Mouse (Mus musculus) left cerebral cortex, postnatal 14 days (tissue): Measurements from ENCODE around the gene Gtf2h2. TPM values are rescaled to one million over a fixed set of nuclear protein-coding genes. Genes with fewer than 3 reads are reported as not detected.
A peak's percentile ranks its signal among the peaks of the same experiment; 100 is the strongest.
"Not testable (repeated sequence)": the region's sequence is repeated elsewhere in the genome, so short reads cannot be mapped to it uniquely, and the experiment has no call there.

ENCODE experiments used
- DNase-seq, 2 experiments: peaks; one replicate each; pipeline ENCODE4 v3.0.0; 2021 to 2022; ENCODE audit warnings: low spot score in 2 of 2, mixed read lengths in 1 of 2
- intact Hi-C: fragments of 180-260 bp; cut with DNase I; formaldehyde crosslinking; loops from one replicate; pipeline ENCODE4 v1.15.1; 2025
- total RNA-seq, 2 experiments: library from RNA; stranded (reverse); gene quantifications; 2 replicates each; pipeline ENCODE4 v1.2.3; 2021

Gtf2h2 gene
- total RNA-seq, 2 experiments from 2014 or later: 36.4 to 40.1 TPM

DNA sequence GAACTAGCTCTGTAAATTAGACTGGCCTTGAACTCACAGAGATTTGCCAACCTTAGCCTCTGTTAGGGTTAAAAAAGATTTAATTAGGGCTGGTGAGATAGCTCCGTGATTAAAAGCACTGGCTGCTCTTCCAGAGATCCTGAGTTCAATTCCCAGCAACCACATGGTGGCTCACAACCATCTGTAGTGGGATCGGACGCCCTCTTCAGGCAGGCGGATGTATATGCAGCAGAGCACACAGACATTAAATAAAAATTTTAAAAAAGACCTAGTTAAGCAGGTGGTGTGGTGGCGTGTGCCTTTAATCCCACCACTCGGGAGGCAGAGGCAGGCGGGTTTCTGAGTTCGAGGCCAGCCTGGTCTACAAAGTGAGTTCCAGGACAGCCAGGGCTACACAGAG lies 2.0 kb upstream of the Gtf2h2 start:
- not testable (repeated sequence) for DNase-seq
- intact Hi-C loops: loop anchor here (5.0 kb wide), 1 partner anchor 123 kb away; the partner anchor contains the start of gene Marveld2

DNA sequence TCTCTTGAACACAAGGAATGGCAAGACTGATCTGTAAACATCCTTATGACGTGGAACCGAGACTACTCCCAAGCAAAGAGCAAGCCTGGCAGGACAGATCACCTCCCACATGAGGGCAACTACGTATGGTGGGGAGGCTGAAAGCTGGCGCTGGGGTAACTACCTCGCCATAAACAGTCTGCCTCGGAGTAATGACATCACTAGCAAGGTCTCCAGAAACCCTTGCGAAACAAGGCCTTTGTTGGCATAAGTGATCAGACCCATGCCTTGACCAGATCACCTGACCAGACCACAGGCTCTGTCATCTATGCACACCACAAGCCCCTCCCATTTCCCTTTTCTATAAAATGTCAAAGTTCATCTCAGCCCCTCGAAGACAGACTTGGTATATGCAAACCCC lies 934 bp upstream of the Gtf2h2 start:
- DNase-seq: no peak
- intact Hi-C loops: loop anchor here (5.0 kb wide), 1 partner anchor 124 kb away; the partner anchor contains the start of gene Marveld2

DNA sequence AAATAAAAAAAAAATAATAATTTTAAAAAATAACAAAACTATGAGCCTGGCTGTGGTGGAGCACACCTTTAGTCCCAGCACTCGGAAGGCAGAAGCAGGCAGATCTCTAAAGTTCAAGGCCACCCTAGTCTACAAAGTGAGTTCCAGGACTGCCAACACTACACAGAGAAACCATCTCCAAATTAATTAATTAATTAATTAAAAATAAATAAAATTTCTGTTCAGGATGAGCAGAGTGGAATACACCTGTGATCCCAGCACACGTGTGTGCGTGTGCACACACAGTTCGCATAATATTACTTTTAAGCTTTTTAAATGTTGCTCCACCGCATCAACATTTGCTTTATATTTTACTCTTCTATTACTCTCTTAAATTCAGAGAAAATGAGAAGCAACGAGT lies 756 bp downstream of the Gtf2h2 start:
- intact Hi-C loops: loop anchor here (5.0 kb wide), 1 partner anchor 126 kb away; the partner anchor contains the start of gene Marveld2

GRCm38 (mm10) chr13:100490424-100490823 lies 2.0 kb downstream of the Gtf2h2 start:
- intact Hi-C loops: loop anchor here (5.0 kb wide), 1 partner anchor 127 kb away; the partner anchor contains the start of gene Marveld2
- DNase-seq: peak in 1 of 2 experiments; percentile 9

More for the DNA sequence above, 756 bp downstream of the Gtf2h2 start:
- DNase-seq: no peak

GRCm38 (mm10) chr13:100483610-100484009 lies 8.8 kb downstream of the Gtf2h2 start:
- intact Hi-C loops: loop anchor here (10.0 kb wide), 2 partner anchors 231 to 321 kb away; no protein-coding TSS in a partner anchor
- DNase-seq: no peak

GRCm38 (mm10) chr13:100463527-100464222 lies 28.7 kb downstream of the Gtf2h2 start:
- intact Hi-C loops: loop anchor here (10.0 kb wide), 1 partner anchor 329 kb away; no protein-coding TSS in a partner anchor
- no peak for DNase-seq

- intact Hi-C loops: loop anchor here (10.0 kb wide), 1 partner anchor 327 kb away; no protein-coding TSS in a partner anchor
These were observed 31.0 kb downstream of the Gtf2h2 start for GRCm38 (mm10) chr13:100461336-100461735.

DNA sequence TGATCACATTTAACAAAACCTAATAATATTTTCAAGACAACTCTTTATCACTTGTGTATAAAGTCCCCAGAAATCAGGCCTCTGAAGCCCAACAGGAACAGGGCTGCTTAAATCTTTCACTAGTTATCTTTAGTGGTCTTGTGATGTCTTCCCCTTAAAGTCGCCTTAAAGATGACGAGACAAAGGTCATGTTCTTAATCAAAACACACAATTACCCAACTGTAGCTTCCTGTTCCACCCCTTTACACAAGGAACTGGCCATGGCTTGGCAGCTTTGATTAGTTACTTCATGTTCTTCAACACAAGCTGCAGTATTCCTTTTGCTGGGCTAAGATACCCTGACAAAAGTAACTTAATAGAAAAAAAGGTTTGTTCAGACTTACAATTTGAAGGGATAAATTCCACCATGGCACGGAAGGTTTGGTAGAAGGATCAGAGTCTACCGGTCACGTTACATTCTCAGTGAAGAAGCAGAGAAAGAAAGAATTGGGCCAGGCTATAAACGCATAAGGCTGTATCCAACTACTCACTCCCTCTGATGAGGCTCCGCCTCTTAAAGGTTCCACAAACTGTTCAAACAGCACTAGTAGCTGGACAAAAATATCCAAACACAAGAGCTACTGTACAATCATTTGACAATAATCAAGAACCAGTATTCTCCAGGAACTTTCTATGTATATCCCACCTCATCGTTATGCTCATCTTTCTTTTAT lies 39.8 kb downstream of the Gtf2h2 start, which contains the start of gene Naip1:
TSS of gene Naip1 (minus strand) at position 455 of the 713 bp plus-strand sequence.
- intact Hi-C loops, DNase-seq: not testable (repeated sequence)

More at GRCm38 (mm10) chr13:100461336-100461735, 31.0 kb downstream of the Gtf2h2 start:
- no peak for DNase-seq

DNA sequence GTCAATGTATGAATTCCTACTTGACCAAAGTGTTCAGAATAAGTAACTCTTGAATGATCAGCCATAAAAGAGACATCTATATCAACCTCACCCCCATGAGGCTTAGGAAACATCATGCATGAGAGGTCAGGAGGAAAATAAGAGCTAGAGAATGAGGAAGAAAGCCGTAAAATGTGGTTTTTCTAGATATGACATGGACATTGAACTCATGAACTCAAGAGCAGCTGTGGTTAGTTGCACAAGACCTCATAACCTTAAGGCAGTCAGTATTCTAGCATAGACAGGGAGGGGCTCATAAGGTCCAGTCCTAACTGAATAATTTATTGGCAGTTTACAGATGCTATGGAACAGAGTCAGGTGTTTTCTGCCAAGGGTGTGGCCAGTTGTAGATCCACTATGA lies 42.9 kb downstream of the Gtf2h2 start:
- intact Hi-C loops: no loop called here
- no peak for DNase-seq

DNA sequence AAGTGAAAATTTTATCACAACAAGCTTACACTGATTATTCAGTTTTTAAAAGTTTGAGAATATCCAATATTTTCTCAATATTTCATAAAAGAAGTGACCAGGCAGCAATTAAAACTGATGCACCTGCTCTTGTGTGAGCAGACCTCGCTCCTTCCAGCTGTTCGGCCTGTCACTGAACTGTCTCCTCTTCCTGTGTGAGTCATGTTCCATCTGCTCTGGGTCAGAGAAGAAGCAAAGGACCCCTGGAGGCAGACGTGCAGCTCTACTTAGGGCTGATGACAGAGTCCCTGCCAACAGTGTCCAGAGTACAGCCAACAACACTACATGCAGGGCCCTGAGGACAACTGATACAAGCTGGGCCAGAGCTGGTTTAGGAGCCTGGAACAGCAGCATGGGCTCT lies 52.3 kb downstream of the Gtf2h2 start:
- DNase-seq: no peak
- intact Hi-C loops: no loop called here

DNA sequence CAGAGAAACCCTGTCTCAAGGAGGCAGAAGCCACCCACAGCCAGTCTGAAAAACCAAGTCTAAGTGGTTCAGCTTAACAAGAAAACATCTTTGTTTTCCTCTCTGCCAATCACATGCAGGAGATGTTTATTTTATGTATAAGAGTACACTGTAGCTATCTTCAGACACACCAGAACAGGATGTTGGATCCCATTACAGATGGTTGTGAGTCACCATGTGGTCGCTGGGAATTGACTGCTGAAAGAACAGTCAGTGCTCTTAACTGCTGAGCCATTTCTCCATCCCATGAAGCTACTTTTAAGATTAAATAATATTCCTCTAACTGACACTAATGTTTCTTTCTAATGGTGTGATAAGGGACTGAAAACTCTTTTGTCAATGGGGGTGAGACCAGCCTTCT lies 53.7 kb downstream of the Gtf2h2 start:
- no peak for DNase-seq
- intact Hi-C loops: no loop called here

- no peak for DNase-seq
- intact Hi-C loops: no loop called here
These were observed 55.0 kb downstream of the Gtf2h2 start for GRCm38 (mm10) chr13:100437322-100437825.

- DNase-seq, intact Hi-C loops: not testable (repeated sequence)
These were observed 55.7 kb downstream of the Gtf2h2 start for GRCm38 (mm10) chr13:100436556-100437163.

DNA sequence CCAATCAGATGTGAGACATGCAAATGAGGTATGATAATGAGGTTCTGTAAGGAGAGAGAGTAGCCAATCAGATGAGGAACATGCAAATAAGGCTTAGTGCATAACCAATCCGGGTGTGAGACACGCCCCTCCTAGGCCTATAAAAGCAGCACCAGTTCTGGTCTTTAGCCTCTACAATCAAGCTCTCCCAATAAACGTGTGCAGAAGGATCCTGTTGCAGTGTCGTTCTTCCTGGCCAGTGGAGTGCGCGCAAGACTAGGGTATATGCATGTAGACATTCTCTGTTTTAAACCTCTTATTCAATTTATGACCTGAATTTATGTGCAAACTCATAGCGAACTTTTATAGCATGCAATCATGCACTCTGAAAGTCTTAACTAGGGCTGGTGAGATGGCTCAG lies 72.4 kb downstream of the Gtf2h2 start:
- intact Hi-C loops: not testable (repeated sequence)

GRCm38 (mm10) chr13:100414428-100414827 lies 78.0 kb downstream of the Gtf2h2 start:
- no peak for DNase-seq
- intact Hi-C loops: no loop called here

More for the DNA sequence above, 72.4 kb downstream of the Gtf2h2 start:
- DNase-seq: not testable (repeated sequence)

Other genes with a start within 250 kb of the Gtf2h2 start
- under 1 TPM; 0.15 to 0.24 TPM for gene Naip5, start 246.3 kb downstream of the Gtf2h2 start, total RNA-seq
- under 1 TPM; 0.17 to 0.18 TPM for gene Naip6, start 174.9 kb downstream of the Gtf2h2 start, total RNA-seq
- gene Naip1, start 39.7 kb downstream of the Gtf2h2 start, total RNA-seq: under 1 TPM in 1 of 2 experiments, not detected in 1; 0.15 TPM
- 10 to 100 TPM; 10.1 to 10.8 TPM for gene Ocln, start 60.1 kb upstream of the Gtf2h2 start, total RNA-seq
- gene Marveld2, start 124.4 kb upstream of the Gtf2h2 start, total RNA-seq: 1 to 10 TPM; 1.2 to 1.8 TPM
- gene Ak6, start 158.4 kb upstream of the Gtf2h2 start, total RNA-seq: 10 to 100 TPM; 91.6 to 91.8 TPM
- gene Rad17, start 158.5 kb upstream of the Gtf2h2 start, total RNA-seq: 10 to 100 TPM; 12.8 to 13.1 TPM
- 10 to 100 TPM; 24.4 to 31.4 TPM for gene Taf9, start 159.0 kb upstream of the Gtf2h2 start, total RNA-seq
- under 1 TPM; 0.33 to 0.97 TPM for gene Ccdc125, start 177.1 kb upstream of the Gtf2h2 start, total RNA-seq
- 10 to 100 TPM; 32.2 to 34.8 TPM for gene Cdk7, start 238.4 kb upstream of the Gtf2h2 start, total RNA-seq